Mouse (Mus musculus): ENCODE data around the gene Phf20.

The Phf20 gene

GRCm38 (mm10) chr2:156272553-156272952, 76.3 kb downstream of the Phf20 start:
- no peak for DNase-seq (ENCODE audit: low read depth)

GRCm38 (mm10) chr2:156278226-156279017, 82.2 kb downstream of the Phf20 start:
- peak; percentile 96 for DNase-seq (ENCODE audit: low read depth)

GRCm38 (mm10) chr2:156281227-156281626, 85.0 kb downstream of the Phf20 start:
- no peak for DNase-seq (ENCODE audit: low read depth)

- no peak for DNase-seq (ENCODE audit: low read depth)
Observed at GRCm38 (mm10) chr2:156285161-156285560, 88.9 kb downstream of the Phf20 start.

DNA sequence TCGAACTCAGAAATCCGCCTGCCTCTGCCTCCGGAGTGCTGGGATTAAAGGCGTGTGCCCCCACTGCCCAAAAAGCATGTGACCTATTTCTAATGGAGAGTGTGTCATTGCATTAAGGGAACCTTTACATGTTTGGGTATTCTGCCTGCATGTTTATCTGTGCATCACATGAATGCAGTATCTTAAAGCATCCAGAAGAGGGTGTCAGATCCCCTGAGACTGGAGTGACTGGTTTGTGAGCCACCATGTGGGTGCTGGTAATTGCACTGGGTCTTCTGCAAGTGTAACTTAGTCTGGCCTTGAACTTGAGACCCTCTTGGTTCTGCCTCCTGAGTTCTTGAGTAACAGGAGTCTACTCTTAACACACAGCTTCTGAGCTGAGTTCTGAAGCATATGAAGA, 90.5 kb downstream of the Phf20 start:
- peak; percentile 23 for DNase-seq (ENCODE audit: low read depth)

- DNase-seq (ENCODE audit: low read depth) = no peak
Observed at GRCm38 (mm10) chr2:156288222-156288621, 92.0 kb downstream of the Phf20 start.

DNA sequence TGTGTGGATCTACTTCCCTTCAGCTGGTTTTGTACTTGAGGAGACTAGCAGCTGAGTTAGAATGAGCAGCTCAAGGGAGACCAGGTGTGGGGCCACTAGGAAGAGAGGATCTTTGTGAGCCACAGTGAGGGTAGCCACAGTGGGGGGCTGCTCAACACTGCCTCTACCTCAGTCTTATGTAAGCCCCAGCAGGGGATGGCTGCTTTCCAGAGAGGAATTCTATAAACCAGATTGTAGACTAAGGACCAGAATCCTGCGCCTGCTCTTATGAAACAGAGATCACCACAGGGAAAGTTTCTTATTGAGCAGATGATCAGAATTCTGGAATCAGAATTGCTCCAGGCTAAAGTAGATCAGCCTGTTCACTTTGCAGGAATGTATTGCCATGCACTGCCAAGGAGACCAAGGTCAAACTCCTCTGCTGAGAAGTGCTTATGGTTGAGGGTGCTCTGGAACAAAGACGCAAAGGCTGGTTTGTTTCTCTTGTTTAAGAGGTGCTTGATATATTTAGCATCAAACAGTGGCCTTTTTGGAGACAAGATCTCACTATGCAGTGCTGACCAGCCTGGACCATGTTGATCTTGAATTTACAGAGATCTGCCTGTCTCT, 93.4 kb downstream of the Phf20 start:
- DNase-seq (ENCODE audit: low read depth) = no peak

DNA sequence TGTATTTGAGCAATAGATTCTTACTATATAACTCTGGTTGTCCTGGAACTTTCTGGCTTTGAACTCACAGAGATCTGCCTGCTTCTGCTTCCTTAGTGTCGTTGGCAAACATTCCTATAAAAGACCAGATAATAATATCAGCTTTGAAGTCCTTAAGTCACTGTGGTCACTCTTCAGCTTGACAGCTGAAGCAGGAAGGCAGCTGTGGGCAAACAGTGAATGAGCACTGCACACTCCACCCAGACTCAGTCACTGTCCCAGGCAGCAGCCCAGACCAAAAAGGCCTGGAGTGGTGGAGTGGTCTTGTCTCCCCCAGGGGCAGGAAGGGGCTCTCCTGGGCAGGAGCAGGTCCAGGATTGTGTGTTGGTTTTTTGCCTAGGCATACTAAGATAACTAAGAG, 95.7 kb downstream of the Phf20 start:
- no peak for DNase-seq (ENCODE audit: low read depth)

GRCm38 (mm10) chr2:156295601-156296063, 99.4 kb downstream of the Phf20 start:
- DNase-seq (ENCODE audit: low read depth) = no peak

- DNase-seq (ENCODE audit: low read depth) = no peak
Observed at GRCm38 (mm10) chr2:156296190-156296589, 99.9 kb downstream of the Phf20 start.

GRCm38 (mm10) chr2:156297653-156298052, 101.4 kb downstream of the Phf20 start:
- no peak for DNase-seq (ENCODE audit: low read depth)

DNA sequence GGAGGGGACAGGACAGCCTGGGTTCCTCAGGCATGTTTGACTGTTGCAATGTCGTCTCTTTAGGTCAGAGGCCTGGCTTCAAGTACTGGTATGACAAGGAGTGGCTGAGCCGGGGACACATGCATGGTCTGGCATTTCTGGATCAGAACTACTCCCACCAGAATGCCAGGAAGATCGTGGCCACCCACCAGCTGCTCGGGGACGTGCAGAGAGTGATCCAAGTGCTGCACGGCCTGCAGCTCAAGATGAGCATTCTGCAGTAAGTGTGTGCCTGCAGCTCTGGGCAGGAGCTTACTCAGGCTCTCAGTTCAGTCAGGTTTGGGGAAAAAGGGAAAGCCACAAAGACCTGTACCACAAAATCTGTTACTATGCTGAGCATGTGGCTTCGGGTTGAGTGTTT, 102.2 kb downstream of the Phf20 start:
- no peak for DNase-seq (ENCODE audit: low read depth)

DNA sequence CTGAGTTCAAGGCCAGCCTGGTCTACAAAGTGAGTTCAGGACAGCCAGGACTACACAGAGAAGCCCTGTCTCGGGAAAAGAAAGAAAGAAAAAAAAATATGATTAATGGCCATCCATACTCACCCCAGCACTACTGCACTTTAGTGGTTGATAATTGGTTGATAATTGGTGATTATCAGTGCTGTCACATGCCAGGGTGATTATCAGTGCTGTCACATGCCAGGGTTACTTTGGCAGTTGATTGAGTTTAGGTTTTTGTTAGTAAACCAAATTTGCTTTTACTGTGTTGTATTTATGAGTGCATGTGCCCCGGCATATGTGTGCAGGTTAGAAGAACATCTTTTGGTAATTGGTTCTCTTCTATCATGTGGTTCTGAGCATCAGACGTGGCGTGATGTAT, 105.8 kb downstream of the Phf20 start:
- no peak for DNase-seq (ENCODE audit: low read depth)

- DNase-seq (ENCODE audit: low read depth) = no peak
Observed at GRCm38 (mm10) chr2:156304351-156304750, 108.1 kb downstream of the Phf20 start.

DNA sequence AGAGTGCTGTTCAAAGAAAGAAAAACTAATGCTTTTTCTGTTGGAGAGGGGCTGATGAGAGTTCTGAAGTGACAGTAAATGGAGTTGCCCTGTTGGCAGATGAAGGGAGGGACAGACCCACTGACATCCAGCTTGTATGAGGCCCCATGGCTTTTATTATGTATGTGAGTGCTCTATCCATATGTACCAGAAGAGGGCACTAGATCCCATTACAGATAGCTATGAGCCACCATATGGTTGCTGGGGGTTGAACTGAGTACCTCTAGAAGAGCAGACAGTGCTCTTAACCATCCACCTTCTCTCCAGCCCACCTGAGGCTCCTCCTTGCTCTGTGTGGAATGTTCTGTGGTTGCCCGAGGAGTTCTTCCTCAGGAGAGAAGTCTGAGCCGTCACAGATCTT, 109.6 kb downstream of the Phf20 start:
- peak; percentile 74 for DNase-seq (ENCODE audit: low read depth)

DNA sequence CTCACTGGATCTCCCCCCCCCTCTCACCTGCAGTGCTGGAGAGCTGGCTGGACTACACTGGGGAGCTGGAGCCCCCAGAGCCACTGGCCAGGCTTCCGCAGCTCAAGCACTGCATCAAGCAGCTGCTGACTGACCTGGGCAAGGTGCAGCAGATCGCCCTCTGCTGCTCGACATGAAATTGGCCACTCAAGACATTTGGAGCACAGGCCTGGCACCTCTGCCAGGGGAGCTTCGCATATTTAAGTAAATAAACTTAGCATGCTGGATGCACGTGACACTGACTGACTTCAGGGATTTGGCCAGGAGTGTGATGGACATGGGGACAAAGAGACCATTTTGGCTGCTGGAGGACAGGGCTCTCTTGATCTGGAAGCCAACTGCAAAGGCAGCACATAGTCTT, 111.0 kb downstream of the Phf20 start:
- peak; percentile 40 for DNase-seq (ENCODE audit: low read depth)

- no peak for DNase-seq (ENCODE audit: low read depth)
Observed at GRCm38 (mm10) chr2:156309948-156310347, 113.7 kb downstream of the Phf20 start.

DNA sequence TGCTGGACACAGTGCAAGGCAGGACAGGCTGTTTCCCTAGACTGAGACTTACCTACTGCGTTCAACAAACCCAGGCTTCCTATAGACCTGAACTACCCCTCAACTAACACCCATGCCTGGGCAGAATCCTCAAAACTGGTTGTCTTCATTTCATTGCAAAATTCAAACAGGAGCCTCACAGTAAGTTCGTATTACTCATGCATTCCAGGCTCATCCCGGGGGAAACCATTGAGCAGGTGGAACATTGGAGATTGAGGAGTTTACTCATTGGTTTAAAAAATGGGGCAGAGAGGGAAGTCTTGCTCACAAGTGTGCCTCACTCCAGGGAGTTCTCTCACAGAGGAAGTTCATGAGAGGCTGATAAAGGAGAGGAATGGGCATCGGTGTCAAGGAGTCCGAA, 114.2 kb downstream of the Phf20 start:
- DNase-seq (ENCODE audit: low read depth) = no peak

- DNase-seq (ENCODE audit: low read depth) = no peak
Observed at GRCm38 (mm10) chr2:156310945-156311344, 114.7 kb downstream of the Phf20 start.

DNA sequence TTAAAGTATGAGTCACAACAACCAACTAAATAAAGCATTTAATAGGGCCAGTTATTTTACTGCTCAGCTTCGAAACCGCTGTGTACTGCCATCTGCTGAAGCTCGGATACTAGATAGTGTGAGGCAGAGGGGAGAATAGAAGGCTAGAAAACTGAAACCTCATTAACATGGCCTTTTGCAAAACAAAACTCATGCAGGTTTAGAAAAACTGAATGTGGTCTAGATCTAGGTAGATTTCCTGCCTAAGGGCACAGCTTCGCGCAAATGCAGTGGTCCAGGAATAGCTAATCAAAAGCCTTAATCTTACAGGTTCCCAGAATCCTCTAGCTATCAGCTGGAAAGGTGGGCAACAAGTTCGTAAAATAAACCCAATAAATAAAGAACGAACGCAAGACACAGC, 115.2 kb downstream of the Phf20 start:
- DNase-seq (ENCODE audit: low read depth) = peak; percentile 62

GRCm38 (mm10) chr2:156311841-156312291, 115.6 kb downstream of the Phf20 start:
- DNase-seq (ENCODE audit: low read depth) = peak; percentile 65

GRCm38 (mm10) chr2:156312297-156312897, 116.1 kb downstream of the Phf20 start, which contains the start of the genes Cnbd2 and Scand1:
Cnbd2 (plus strand) TSS chr2:156312299.
Scand1 (minus strand) TSS chr2:156312704.
- DNase-seq (ENCODE audit: low read depth) = peak; percentile 91

- peak; percentile 55 for DNase-seq (ENCODE audit: low read depth)
Observed at GRCm38 (mm10) chr2:156313153-156313552, 116.9 kb downstream of the Phf20 start.

Measured in 416B (cell line).